Mouse (Mus musculus) hematopoietic multipotent progenitor cell, adult 10-12 weeks (in vitro differentiated cells): ENCODE data around the gene Spag6l. TPM values are rescaled to one million over a fixed set of nuclear protein-coding genes. Genes with fewer than 3 reads are reported as not detected.

Experiments
- polyA plus RNA-seq: library from polyadenylated mRNA; stranded (reverse); fragments of >175 nt; gene quantifications from 2 replicates; pipeline ENCODE4 v1.2.3, GENCODE M21; 2012; ENCODE audit warnings: low replicate concordance

Spag6l gene
- not detected in 2 replicates for polyA plus RNA-seq

DNA sequence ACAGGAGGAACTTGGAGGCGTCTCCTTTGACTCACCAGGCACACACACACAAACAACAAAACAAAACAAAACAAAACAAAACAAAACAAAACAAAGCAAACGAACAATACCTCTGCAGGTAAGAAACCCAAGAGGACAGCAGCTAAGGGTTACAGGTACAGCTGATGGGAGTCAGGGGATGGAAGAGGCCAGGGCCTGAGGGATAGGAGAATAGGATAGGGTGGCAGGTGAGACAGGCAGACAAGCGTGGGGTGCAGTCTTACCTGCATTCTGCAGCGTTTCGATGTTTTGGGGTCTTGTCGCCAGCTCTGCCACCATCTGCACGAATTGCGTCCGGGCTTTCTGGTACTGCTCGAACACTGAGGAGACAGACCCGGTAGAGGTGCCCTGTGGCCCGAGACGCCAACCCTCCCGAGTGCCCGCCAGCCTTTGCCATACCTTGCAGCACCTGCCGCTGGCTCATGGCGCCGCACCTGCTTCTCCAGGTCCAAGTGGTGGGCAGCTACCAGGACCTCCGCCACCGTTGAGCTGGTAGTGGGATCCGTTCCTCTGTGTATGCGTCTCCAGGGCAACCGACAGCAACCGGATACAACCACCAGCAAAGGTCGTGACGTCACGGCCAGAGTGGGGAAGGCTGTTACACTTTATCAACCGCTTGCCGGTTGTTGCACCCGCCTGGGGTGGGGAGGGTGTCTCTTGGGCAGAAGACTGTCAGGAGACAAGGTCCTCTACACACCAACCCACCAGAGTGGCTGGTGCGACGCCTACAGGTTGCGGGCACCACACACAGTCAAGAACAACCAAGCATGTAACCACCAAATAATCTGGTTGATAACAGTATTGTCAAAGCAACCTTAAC, at the start of gene Spag6l:
Gene Spag6l, minus strand, starts transcription at position 700 of the 859 bp plus-strand sequence.

DNA sequence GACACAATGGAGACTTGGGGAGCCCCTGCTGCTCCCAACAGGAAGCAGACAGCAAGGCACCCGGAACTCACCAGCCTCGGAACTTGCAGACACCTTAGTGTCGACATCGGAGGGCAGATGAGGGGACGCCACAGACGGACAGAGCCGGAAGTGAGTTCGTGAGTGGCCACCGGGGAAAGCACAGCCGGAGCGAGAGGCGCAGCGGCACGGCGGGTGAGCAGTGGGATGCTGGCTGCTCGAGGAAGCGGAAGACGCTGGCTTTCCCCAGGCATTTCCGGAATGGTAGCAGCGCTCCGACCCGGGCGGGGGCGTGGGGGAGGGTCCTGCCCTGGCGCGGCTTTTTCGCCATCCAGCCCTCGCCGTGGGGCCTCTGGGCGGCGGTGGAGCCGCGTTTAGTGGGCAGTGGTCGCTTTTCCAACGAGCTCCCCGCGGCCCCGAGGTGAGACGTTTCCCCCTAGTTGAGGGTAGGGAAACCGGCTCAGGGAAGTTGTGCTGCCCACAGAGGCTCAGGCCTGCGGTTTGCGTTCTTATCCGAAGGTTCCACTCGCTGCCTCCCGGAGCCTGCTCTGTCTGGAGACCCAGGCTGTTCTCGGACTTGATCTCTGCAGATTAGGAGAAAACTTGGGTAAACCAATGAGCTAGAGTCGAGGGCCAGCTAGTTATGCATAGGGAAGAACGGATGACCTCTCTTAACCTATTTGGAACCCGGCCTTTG, 41.5 kb upstream of the Spag6l start, which contains the start of the genes Top3b and Vpreb1:
Gene Top3b, plus strand, starts transcription at position 120 of the 715 bp plus-strand sequence.
Gene Vpreb1, minus strand, starts transcription at position 227 of the 715 bp plus-strand sequence.

DNA sequence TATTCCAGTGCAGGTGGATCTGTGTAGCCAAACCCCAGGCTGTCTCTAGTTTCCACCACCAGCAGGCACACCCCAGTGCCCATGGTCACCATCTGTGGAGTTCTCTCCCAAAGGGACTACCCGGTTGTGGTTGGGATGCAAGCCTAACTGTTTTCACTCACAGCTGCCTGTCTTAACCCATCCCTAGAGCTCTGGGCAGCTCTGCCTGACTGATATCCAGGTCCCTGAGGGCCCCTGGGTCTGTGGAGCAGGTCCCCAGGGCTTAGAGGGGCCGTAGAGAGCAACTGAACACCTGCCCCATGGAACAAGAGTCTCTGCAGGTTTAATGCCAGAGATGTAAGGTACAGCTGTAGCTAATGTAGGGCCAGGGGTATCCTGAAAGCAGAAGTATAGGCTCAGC, 34.7 kb upstream of the Spag6l start, which contains the start of gene Igll1:
Gene Igll1, minus strand, starts transcription at position 8 of the 400 bp plus-strand sequence.

Other genes with a start within 250 kb of the Spag6l start
- gene Fgd4, start 228.9 kb downstream of the Spag6l start, polyA plus RNA-seq: 0.53 and 0.75 TPM in 2 replicates
- not detected in 2 replicates for gene Olfr19, start 153.1 kb downstream of the Spag6l start, polyA plus RNA-seq
- 0.16 and 0.45 TPM in 2 replicates for gene Igll1, start 34.5 kb upstream of the Spag6l start, polyA plus RNA-seq
- 33.8 and 50.2 TPM in 2 replicates for gene Top3b, start 41.3 kb upstream of the Spag6l start, polyA plus RNA-seq
- gene Vpreb1, start 41.4 kb upstream of the Spag6l start, polyA plus RNA-seq: 0.48 TPM in 1 of 2 replicates, not detected in the other
- gene Ppm1f, start 67.0 kb upstream of the Spag6l start, polyA plus RNA-seq: 2.6 and 7.3 TPM in 2 replicates
- 28.5 and 40.4 TPM in 2 replicates for gene Mapk1, start 153.9 kb upstream of the Spag6l start, polyA plus RNA-seq
- 0.42 and 0.83 TPM in 2 replicates for gene Ypel1, start 240.2 kb upstream of the Spag6l start, polyA plus RNA-seq